Mouse (Mus musculus): Measurements from ENCODE around the gene Mstn.

GRCm38 (mm10) chr1:53085991-53086390, 24.6 kb downstream of the Mstn start:
- TF ChIP-seq CTCF (IDR thresholded peaks at IDR 0.05; ENCODE audit: borderline replicate concordance, extremely low read depth, insufficient read depth, insufficient read length) (no peak), POLR2A (IDR thresholded peaks at IDR 0.05; ENCODE audit: borderline replicate concordance, extremely low read depth, insufficient read depth, insufficient read length, poor library complexity, severe bottlenecking) (no peak)
